Mouse (Mus musculus): ENCODE results near the gene Slc12a7. TPM values are rescaled to one million over a fixed set of nuclear protein-coding genes. Genes with fewer than 3 reads are reported as not detected.
A peak's percentile ranks its signal among the peaks of the same experiment; 100 is the strongest.
"Not testable (repeated sequence)": the region's sequence is repeated elsewhere in the genome, so short reads cannot be mapped to it uniquely, and the experiment has no call there.

The Slc12a7 gene
- total RNA-seq, 2 experiments from 2014 or later: 6.0 to 7.3 TPM

- intact Hi-C loops (cut with DNase I): no loop called here
- DNase-seq (ENCODE audit: extremely low spot score in 1 of 2, low spot score in 2 of 2): no peak
Measured at GRCm38 (mm10) chr13:73712228-73712627, 20.7 kb upstream of the Slc12a7 start.

- intact Hi-C loops (cut with DNase I): no loop called here
- DNase-seq (ENCODE audit: extremely low spot score in 1 of 2, low spot score in 2 of 2): no peak
Measured at GRCm38 (mm10) chr13:73713204-73713603, 19.7 kb upstream of the Slc12a7 start.

GRCm38 (mm10) chr13:73714020-73714419 lies 18.9 kb upstream of the Slc12a7 start:
- no peak for DNase-seq (ENCODE audit: extremely low spot score in 1 of 2, low spot score in 2 of 2)
- intact Hi-C loops (cut with DNase I): no loop called here

- peak; percentile 79 to 82 for DNase-seq (ENCODE audit: extremely low spot score in 1 of 2, low spot score in 2 of 2)
- intact Hi-C loops (cut with DNase I): loop anchor here (2.0 to 5.0 kb wide), 2 partner anchors 189 to 584 kb away; no protein-coding TSS in a partner anchor
Measured at GRCm38 (mm10) chr13:73718225-73718624, 14.7 kb upstream of the Slc12a7 start.

- no peak for DNase-seq (ENCODE audit: extremely low spot score in 1 of 2, low spot score in 2 of 2)
- intact Hi-C loops (cut with DNase I): loop anchor here (5.0 kb wide), 1 partner anchor 102 kb away; no protein-coding TSS in a partner anchor
Measured at GRCm38 (mm10) chr13:73720241-73720640, 12.7 kb upstream of the Slc12a7 start.

GRCm38 (mm10) chr13:73723081-73723668 lies 9.7 kb upstream of the Slc12a7 start:
- peak; percentile 29 to 61 for DNase-seq (ENCODE audit: extremely low spot score in 1 of 2, low spot score in 2 of 2)
- intact Hi-C loops (cut with DNase I): loop anchor here (5.0 kb wide), 1 partner anchor 99 kb away; no protein-coding TSS in a partner anchor

GRCm38 (mm10) chr13:73725315-73725714 lies 7.6 kb upstream of the Slc12a7 start:
- DNase-seq (ENCODE audit: extremely low spot score in 1 of 2, low spot score in 2 of 2): no peak
- intact Hi-C loops (cut with DNase I): no loop called here

GRCm38 (mm10) chr13:73727621-73728025 lies 5.3 kb upstream of the Slc12a7 start:
- peak in 1 of 2 experiments; percentile 74 for DNase-seq (ENCODE audit: extremely low spot score in 1 of 2, low spot score in 2 of 2)
- intact Hi-C loops (cut with DNase I): no loop called here

GRCm38 (mm10) chr13:73728633-73729032 lies 4.3 kb upstream of the Slc12a7 start:
- intact Hi-C loops (cut with DNase I): no loop called here
- no peak for DNase-seq (ENCODE audit: extremely low spot score in 1 of 2, low spot score in 2 of 2)

GRCm38 (mm10) chr13:73730913-73731312 lies 2.0 kb upstream of the Slc12a7 start:
- intact Hi-C loops (cut with DNase I): no loop called here
- no peak for DNase-seq (ENCODE audit: extremely low spot score in 1 of 2, low spot score in 2 of 2)

- intact Hi-C loops (cut with DNase I): no loop called here
Measured at GRCm38 (mm10) chr13:73732235-73732634, 659 bp upstream of the Slc12a7 start.

GRCm38 (mm10) chr13:73734379-73734778 lies 1.5 kb downstream of the Slc12a7 start:
- intact Hi-C loops (cut with DNase I): no loop called here

More at GRCm38 (mm10) chr13:73732235-73732634, 659 bp upstream of the Slc12a7 start:
- DNase-seq (ENCODE audit: extremely low spot score in 1 of 2, low spot score in 2 of 2): no peak

GRCm38 (mm10) chr13:73735270-73735669 lies 2.4 kb downstream of the Slc12a7 start:
- peak in 1 of 2 experiments; percentile 34 for DNase-seq (ENCODE audit: extremely low spot score in 1 of 2, low spot score in 2 of 2)
- intact Hi-C loops (cut with DNase I): no loop called here

More at GRCm38 (mm10) chr13:73734379-73734778, 1.5 kb downstream of the Slc12a7 start:
- DNase-seq (ENCODE audit: extremely low spot score in 1 of 2, low spot score in 2 of 2): no peak

- intact Hi-C loops (cut with DNase I): no loop called here
- no peak for DNase-seq (ENCODE audit: extremely low spot score in 1 of 2, low spot score in 2 of 2)
Measured at GRCm38 (mm10) chr13:73735928-73736327, 3.0 kb downstream of the Slc12a7 start.

- intact Hi-C loops (cut with DNase I): no loop called here
- DNase-seq (ENCODE audit: extremely low spot score in 1 of 2, low spot score in 2 of 2): no peak
Measured at GRCm38 (mm10) chr13:73736943-73737342, 4.0 kb downstream of the Slc12a7 start.

GRCm38 (mm10) chr13:73740399-73740944 lies 7.6 kb downstream of the Slc12a7 start:
- intact Hi-C loops (cut with DNase I); DNase-seq (ENCODE audit: extremely low spot score in 1 of 2, low spot score in 2 of 2): not testable (repeated sequence)

- intact Hi-C loops (cut with DNase I): no loop called here
- no peak for DNase-seq (ENCODE audit: extremely low spot score in 1 of 2, low spot score in 2 of 2)
Measured at GRCm38 (mm10) chr13:73742944-73743343, 10.1 kb downstream of the Slc12a7 start.

- DNase-seq (ENCODE audit: extremely low spot score in 1 of 2, low spot score in 2 of 2): no peak
- intact Hi-C loops (cut with DNase I): no loop called here
Measured at GRCm38 (mm10) chr13:73743662-73744061, 10.8 kb downstream of the Slc12a7 start.

GRCm38 (mm10) chr13:73748663-73749440 lies 16.0 kb downstream of the Slc12a7 start:
- DNase-seq (ENCODE audit: extremely low spot score in 1 of 2, low spot score in 2 of 2): peak in 1 of 2 experiments; percentile 39
- intact Hi-C loops (cut with DNase I): no loop called here

- no peak for DNase-seq (ENCODE audit: extremely low spot score in 1 of 2, low spot score in 2 of 2)
Measured at GRCm38 (mm10) chr13:73750435-73750834, 17.5 kb downstream of the Slc12a7 start.

More at GRCm38 (mm10) chr13:73750435-73750834, 17.5 kb downstream of the Slc12a7 start:
- intact Hi-C loops (cut with DNase I): no loop called here

All from left cerebral cortex, postnatal 10 days (tissue).